Mouse (Mus musculus): Measurements from ENCODE around the gene Fgd3. TPM values are rescaled to one million over a fixed set of nuclear protein-coding genes. Genes with fewer than 3 reads are reported as not detected.
A peak's percentile ranks its signal among the peaks of the same experiment; 100 is the strongest.

Fgd3 gene
- total RNA-seq, 4 experiments from 2014 or later, result 6.2 to 10.8 (median 8.6) TPM

DNA sequence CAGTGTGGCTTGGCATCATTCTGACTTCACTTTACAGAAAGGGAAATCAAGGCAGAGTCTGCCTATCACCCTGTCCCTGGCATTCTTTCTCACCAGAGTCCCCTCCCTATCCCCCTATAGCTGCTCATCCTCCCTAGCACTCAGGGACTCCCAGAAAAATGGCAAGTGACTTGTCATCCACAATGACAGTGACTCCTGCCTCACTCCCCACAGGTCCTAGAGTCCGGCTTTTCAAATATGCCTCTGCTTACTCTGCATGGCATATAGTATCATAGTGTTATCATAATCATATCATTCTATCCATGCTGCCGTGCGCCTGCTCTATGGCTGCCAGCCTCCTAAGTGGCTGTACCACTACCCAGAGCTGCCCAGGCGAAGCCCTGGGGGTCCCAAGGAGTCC, 11.9 kb downstream of the Fgd3 start:
- no peak for DNase-seq (ENCODE audit: low spot score in 2 of 2)

DNA sequence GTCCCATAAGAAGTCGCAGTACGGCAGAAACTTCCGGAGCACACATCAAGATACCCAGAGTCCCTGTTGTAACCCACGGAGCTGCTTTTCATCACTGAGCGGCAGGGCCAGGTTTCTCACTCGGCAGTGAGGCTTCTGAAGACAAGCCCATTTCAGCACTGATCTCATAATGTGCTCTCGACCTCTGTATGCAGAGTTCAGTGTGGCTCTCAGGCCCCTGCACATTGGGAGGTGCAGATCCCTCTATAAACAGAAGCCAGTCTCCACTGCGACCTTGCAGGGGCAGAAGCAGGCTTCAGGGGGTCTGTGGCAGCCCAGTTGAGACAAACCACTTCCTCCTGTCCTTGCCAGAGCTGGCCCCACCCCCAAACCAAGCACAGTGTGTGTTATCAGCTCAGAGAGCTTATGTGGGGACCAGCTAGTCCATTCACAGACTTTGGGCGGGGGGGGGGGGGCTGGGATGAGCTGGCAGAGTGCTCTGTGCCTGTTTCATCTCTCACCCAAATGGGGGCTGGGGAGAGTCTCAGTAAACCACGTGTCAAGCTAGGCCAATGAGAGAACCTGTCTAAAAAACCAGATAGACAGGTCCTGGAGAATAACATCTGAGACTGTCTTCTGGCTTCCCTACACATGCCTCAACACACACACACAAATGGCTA, 12.7 kb downstream of the Fgd3 start:
- DNase-seq (ENCODE audit: low spot score in 2 of 2), result no peak

DNA sequence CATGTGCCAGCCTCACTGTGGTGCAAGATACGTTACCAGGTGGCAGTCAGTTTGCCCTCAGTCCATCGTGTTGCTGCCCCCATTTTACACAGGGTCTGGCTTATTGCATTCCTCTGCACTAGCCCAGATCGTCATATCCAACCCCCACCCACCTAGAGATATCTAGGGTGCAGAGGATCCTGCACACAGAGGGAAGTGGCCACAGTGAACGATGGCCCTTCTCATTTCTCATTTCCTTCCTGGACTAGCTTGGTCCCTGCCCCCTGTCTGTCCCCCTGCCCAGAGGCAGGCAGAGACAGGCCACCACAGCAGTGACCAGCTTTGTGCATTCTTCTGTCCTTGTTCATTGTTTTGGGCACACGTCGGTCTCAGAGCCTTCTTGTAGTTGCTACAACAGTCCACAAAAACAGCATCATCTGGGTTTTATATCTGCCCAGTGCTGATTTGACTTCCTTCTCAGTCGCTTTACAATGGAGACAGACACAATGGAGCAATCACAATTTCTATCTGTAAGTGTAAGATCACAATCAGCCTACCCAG, 13.3 kb downstream of the Fgd3 start:
- DNase-seq (ENCODE audit: low spot score in 2 of 2), result no peak

GRCm38 (mm10) chr13:49300771-49301170, 19.3 kb downstream of the Fgd3 start:
- DNase-seq (ENCODE audit: low spot score in 2 of 2), result no peak

DNA sequence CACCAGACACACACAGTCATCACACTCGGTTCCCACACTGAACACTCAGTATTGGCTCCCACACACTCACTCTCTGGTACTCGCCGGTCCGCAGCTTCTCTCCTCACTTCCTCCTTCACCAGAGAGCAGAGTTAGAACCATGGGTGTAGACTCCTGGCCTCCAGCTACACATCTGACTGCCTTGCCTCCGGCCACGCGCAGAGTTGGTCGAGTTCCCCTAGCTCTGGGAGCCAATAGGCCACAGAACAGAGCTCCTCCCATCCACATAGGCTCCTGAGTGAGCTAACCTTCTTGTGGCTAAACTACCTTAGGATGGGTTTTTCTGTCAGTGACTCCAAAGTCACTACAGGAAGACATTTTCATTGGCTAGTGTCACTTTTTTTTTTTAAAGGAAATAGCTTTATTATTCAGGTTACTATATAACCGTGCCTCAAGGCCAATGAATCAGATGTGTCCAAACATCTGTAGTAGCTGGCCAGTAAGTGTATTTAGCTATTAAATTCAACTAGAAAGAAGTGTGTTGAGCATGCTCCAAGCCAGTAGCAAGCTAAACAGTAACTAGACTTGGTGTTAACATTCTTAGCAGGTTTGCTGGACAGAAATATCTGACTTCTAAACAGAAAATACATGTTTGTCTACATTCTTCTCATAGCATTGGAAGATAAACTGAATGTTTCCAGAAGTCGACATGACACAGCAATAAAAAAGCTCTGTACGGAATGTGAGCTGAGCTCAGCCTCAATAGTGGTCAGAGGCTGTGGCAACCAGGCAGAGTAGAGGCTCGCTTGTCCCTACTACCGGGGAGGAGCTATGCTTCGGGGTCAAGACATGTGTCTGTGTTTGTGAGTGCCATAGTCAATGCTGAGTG, 21.4 kb downstream of the Fgd3 start:
- DNase-seq (ENCODE audit: low spot score in 2 of 2), result no peak

DNA sequence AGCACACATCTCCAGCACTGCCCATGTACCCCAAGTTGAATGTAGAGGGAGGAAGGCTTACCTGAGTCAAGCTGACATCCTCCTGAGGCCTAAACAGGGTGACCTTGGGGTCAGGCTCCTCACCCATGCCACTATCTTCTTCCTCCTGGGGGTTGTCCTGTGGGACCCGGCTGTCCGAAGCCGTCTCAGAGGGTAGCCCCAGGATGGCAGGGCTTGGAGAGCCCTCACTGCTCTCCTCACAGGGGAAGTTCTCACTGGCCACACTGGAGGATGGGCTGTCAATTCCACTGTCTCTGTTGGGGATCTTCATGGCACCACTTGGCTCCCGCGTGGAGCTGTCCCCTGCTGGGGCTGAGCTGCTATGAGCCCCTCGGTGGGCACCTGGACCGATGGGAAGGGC, 23.8 kb downstream of the Fgd3 start:
- DNase-seq (ENCODE audit: low spot score in 2 of 2), result no peak

- no peak for DNase-seq (ENCODE audit: low spot score in 2 of 2)
Measured at GRCm38 (mm10) chr13:49294108-49294507, 26.0 kb downstream of the Fgd3 start.

DNA sequence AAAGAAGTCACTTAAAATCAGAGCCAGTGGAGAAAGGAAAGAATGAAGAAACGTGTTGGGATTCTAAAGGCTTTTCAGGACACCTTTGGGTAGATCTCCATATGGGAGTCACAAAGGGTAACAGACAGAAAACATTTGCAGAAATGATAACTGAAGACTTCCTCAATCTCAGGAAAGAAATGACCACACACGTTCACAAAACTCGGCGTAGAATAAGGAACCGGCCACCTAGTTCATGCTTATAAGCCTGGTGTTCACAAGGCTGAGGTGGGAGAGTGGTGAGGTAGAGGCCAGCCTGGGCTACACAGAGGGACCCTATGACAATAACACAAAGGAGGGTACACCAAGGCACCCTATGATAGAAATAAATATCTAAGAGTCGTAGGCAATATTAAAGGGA, 28.2 kb downstream of the Fgd3 start:
- no peak for DNase-seq (ENCODE audit: low spot score in 2 of 2)

DNA sequence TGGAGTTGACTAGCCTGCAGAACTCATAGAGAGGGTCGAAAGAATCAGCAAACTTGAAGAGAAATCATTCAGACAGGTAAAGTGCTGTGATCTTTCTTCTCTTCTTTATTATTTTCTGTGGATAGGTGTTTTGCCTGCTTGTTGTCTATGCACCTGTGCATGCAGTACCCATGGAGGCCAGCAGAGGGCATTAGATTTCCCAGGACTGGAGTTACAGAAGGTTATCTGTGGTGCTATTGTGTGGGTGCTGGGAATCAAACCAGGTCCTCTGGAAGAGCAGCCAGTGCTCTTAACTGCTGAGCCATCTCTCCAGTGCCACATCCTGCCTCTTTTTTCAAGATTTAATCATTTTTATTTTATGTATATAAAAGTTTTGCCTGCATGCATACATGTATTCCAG, 28.7 kb downstream of the Fgd3 start:
- DNase-seq (ENCODE audit: low spot score in 2 of 2), result no peak

- DNase-seq (ENCODE audit: low spot score in 2 of 2), result no peak
Measured at GRCm38 (mm10) chr13:49287224-49287623, 32.9 kb downstream of the Fgd3 start.

- no peak for DNase-seq (ENCODE audit: low spot score in 2 of 2)
Measured at GRCm38 (mm10) chr13:49286750-49287149, 33.4 kb downstream of the Fgd3 start.

- DNase-seq (ENCODE audit: low spot score in 2 of 2), result no peak
Measured at GRCm38 (mm10) chr13:49283686-49284085, 36.4 kb downstream of the Fgd3 start.

DNA sequence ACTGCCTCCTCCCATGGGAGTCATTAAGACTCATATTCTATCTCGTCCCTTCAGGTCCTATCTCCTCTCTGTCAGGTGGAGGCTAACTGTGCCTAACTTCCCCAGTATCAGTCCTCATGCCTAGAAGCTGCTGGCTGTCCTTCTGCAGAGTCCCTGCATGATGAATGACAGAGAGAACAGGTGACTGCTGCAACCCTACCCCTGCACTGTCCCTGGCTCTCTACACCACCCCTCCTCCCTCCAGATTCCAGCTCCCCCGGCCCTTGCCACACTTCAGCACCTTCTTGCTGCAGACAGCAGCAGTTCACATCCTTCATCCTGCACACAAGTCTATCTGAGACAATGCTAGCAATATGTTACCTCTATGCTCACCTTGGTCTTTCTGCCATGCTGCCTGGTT, 37.9 kb downstream of the Fgd3 start:
- DNase-seq (ENCODE audit: low spot score in 2 of 2), result no peak

- DNase-seq (ENCODE audit: low spot score in 2 of 2), result peak in 1 of 2 experiments; percentile 23
Measured at GRCm38 (mm10) chr13:49271831-49272765, 48.0 kb downstream of the Fgd3 start.

- DNase-seq (ENCODE audit: low spot score in 2 of 2), result no peak
Measured at GRCm38 (mm10) chr13:49270500-49270899, 49.6 kb downstream of the Fgd3 start.

- DNase-seq (ENCODE audit: low spot score in 2 of 2), result no peak
Measured at GRCm38 (mm10) chr13:49267645-49268044, 52.5 kb downstream of the Fgd3 start.

GRCm38 (mm10) chr13:49260036-49260722, 59.9 kb downstream of the Fgd3 start:
- DNase-seq (ENCODE audit: low spot score in 2 of 2), result no peak

DNA sequence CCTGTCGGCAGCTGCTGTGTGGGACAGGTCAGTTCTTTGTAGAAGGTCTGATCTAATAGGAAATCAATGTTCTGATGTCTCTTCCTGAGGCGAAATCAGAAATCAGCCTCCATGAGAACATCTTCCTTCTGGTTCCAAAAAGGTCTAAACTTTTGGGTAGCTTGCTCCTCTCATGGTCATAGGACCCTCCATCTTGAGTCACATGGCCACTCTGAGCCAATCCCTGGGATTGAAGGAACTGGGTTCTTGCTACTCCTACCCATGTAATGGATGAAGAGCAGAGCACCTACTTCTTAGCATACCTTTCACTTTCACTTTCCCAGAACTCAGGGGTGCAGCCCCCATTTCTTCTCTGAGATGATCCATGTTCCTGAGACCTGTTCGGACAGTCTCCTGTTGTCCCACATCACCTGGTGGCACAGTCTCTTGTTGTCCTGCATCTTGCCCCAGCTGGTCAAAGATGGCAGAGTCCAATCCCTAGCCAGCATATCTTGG, 62.2 kb downstream of the Fgd3 start:
- DNase-seq (ENCODE audit: low spot score in 2 of 2), result no peak

GRCm38 (mm10) chr13:49252746-49253145, 67.4 kb downstream of the Fgd3 start:
- peak; percentile 14 to 20 for DNase-seq (ENCODE audit: low spot score in 2 of 2)

DNA sequence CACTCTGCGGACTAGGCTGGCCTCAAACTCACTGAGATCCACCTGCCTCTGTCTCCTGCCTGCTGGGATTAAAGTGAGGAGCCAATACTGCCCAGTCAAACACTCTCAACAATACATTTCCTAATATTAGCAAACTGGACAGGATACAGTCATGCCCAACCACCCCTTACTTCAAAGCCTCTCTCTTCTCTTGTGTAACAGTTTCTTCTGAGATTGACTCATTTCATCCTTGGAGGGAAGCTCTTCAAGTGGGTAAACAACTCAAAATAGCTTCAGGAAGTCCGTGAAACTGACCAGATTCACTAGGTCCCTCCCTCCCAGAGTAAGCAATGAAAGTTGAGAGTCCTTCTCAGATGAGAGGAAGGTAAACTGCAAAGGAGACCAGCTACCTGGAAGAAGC, 68.0 kb downstream of the Fgd3 start:
- DNase-seq (ENCODE audit: low spot score in 2 of 2), result no peak

All from layer of hippocampus, adult 8-10 months (tissue).